Mouse (Mus musculus) liver, postnatal 0 days (tissue): ENCODE results near the gene Cd59b.

Experiments
- CTCF ChIP-seq: sonication (generic); IDR thresholded peaks from 2 replicates; pipeline ENCODE4 v1.5.1; 2016; ENCODE audit warnings: antibody characterized with exemption, low read depth
- EP300 ChIP-seq: IDR thresholded peaks from 2 replicates; pipeline ENCODE4 v1.6.1; 2016; ENCODE audit warnings: antibody characterized with exemption, low read depth, mild to moderate bottlenecking

DNA sequence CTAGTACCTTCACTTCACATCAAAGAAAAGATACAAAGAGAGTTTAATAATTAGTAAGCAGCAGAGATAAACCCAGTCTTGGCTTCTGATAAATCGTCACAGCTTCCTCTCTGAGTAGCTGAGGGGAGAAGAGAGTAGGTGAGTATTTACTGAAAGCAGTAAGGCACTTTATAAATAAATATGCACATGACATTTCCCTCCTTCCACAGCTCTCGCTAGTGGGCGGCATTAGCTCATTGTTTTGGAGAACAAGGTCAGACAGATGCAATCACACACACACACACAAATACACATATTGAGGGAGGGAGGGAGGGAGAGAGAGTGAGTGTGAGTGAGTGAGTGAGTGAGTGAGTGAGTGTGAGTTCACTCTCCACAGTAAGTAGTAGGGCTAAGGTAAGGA lies 33.3 kb upstream of the Cd59b start:
- TF ChIP-seq CTCF (no peak), EP300 (no peak)
